Mouse (Mus musculus): ENCODE results near the gene Gab2. TPM values are rescaled to one million over a fixed set of nuclear protein-coding genes. Genes with fewer than 3 reads are reported as not detected.
"Not testable (repeated sequence)": the region's sequence is repeated elsewhere in the genome, so short reads cannot be mapped to it uniquely, and the experiment has no call there.

Gab2 gene
- total RNA-seq, 4 experiments from 2014 or later = 14.2 to 17.6 (median 16.2) TPM

GRCm38 (mm10) chr7:97136453-97136852 lies 55.1 kb downstream of the Gab2 start:
- DNase-seq (ENCODE audit: low spot score) = no peak

- no peak for DNase-seq (ENCODE audit: low spot score)
These were observed 69.9 kb downstream of the Gab2 start for GRCm38 (mm10) chr7:97151082-97151813.

- DNase-seq (ENCODE audit: low spot score) = peak; percentile 35
These were observed 73.5 kb downstream of the Gab2 start for GRCm38 (mm10) chr7:97154756-97155487.

- no peak for DNase-seq (ENCODE audit: low spot score)
These were observed 82.9 kb downstream of the Gab2 start for GRCm38 (mm10) chr7:97164261-97164660.

GRCm38 (mm10) chr7:97171089-97171488 lies 89.7 kb downstream of the Gab2 start:
- DNase-seq (ENCODE audit: low spot score) = no peak

- DNase-seq (ENCODE audit: low spot score) = no peak
These were observed 90.3 kb downstream of the Gab2 start for GRCm38 (mm10) chr7:97171719-97172118.

- peak; percentile 84 for DNase-seq (ENCODE audit: low spot score)
These were observed 90.7 kb downstream of the Gab2 start for GRCm38 (mm10) chr7:97172126-97172525.

GRCm38 (mm10) chr7:97181931-97182330 lies 100.5 kb downstream of the Gab2 start:
- DNase-seq (ENCODE audit: low spot score) = no peak

- DNase-seq (ENCODE audit: low spot score) = no peak
These were observed 102.0 kb downstream of the Gab2 start for GRCm38 (mm10) chr7:97183426-97183825.

- no peak for DNase-seq (ENCODE audit: low spot score)
These were observed 102.6 kb downstream of the Gab2 start for GRCm38 (mm10) chr7:97184005-97184404.

GRCm38 (mm10) chr7:97187387-97188081 lies 106.1 kb downstream of the Gab2 start:
- no peak for DNase-seq (ENCODE audit: low spot score)

GRCm38 (mm10) chr7:97189116-97189515 lies 107.7 kb downstream of the Gab2 start:
- peak; percentile 36 for DNase-seq (ENCODE audit: low spot score)

- DNase-seq (ENCODE audit: low spot score) = no peak
These were observed 122.5 kb downstream of the Gab2 start for GRCm38 (mm10) chr7:97203907-97204306.

GRCm38 (mm10) chr7:97208811-97209549 lies 127.6 kb downstream of the Gab2 start:
- DNase-seq (ENCODE audit: low spot score) = peak; percentile 23

GRCm38 (mm10) chr7:97210064-97210685 lies 128.8 kb downstream of the Gab2 start:
- DNase-seq (ENCODE audit: low spot score) = no peak

- peak; percentile 33 for DNase-seq (ENCODE audit: low spot score)
These were observed 129.7 kb downstream of the Gab2 start for GRCm38 (mm10) chr7:97211117-97211516.

GRCm38 (mm10) chr7:97223836-97224235 lies 142.4 kb downstream of the Gab2 start:
- no peak for DNase-seq (ENCODE audit: low spot score)

- peak; percentile 27 for DNase-seq (ENCODE audit: low spot score)
These were observed 164.0 kb downstream of the Gab2 start for GRCm38 (mm10) chr7:97245261-97245949.

GRCm38 (mm10) chr7:97245950-97246578 lies 164.7 kb downstream of the Gab2 start:
- DNase-seq (ENCODE audit: low spot score) = not testable (repeated sequence)

GRCm38 (mm10) chr7:97247661-97248060 lies 166.3 kb downstream of the Gab2 start:
- peak; percentile 83 for DNase-seq (ENCODE audit: low spot score)
